Mouse (Mus musculus) heart, postnatal 10 days (tissue): ENCODE measurements around the gene Pdlim5. TPM values are rescaled to one million over a fixed set of nuclear protein-coding genes. Genes with fewer than 3 reads are reported as not detected.

Experiments used
- DNase-seq, 2 experiments: peaks; one replicate each; pipeline ENCODE4 v3.0.0; 2021
- intact Hi-C: fragments of 180-260 bp; cut with DNase I; formaldehyde crosslinking; loops from one replicate; pipeline ENCODE4 v1.15.1; 2025
- total RNA-seq, 2 experiments: library from RNA; stranded (reverse); gene quantifications; 2 replicates each; pipeline ENCODE4 v1.2.3; 2021

Gene Pdlim5
- total RNA-seq, 2 experiments from 2014 or later: 523 to 617 TPM

- intact Hi-C loops: no loop called here
- no peak for DNase-seq
Observed at GRCm38 (mm10) chr3:142280366-142281092, 115.0 kb downstream of the Pdlim5 start.

- intact Hi-C loops: loop anchor here (5.0 kb wide), 1 partner anchor 392 kb away; no protein-coding TSS in a partner anchor
- DNase-seq: no peak
Observed at GRCm38 (mm10) chr3:142279011-142279410, 116.5 kb downstream of the Pdlim5 start.

GRCm38 (mm10) chr3:142276506-142276905 lies 119.0 kb downstream of the Pdlim5 start:
- no peak for DNase-seq
- intact Hi-C loops: loop anchor here (5.0 kb wide), 1 partner anchor 389 kb away; no protein-coding TSS in a partner anchor

GRCm38 (mm10) chr3:142274993-142275392 lies 120.5 kb downstream of the Pdlim5 start:
- intact Hi-C loops: loop anchor here (2.0 to 5.0 kb wide), 2 partner anchors 388 to 412 kb away; no protein-coding TSS in a partner anchor
- DNase-seq: no peak

GRCm38 (mm10) chr3:142274451-142274850 lies 121.0 kb downstream of the Pdlim5 start:
- DNase-seq: no peak
- intact Hi-C loops: loop anchor here (2.0 kb wide), 1 partner anchor 412 kb away; no protein-coding TSS in a partner anchor

- intact Hi-C loops: no loop called here
- no peak for DNase-seq
Observed at GRCm38 (mm10) chr3:142273265-142273664, 122.2 kb downstream of the Pdlim5 start.

GRCm38 (mm10) chr3:142256371-142256770 lies 139.1 kb downstream of the Pdlim5 start:
- DNase-seq: no peak
- intact Hi-C loops: no loop called here

- intact Hi-C loops: no loop called here
Observed at GRCm38 (mm10) chr3:142252086-142252485, 143.4 kb downstream of the Pdlim5 start.

GRCm38 (mm10) chr3:142249458-142249857 lies 146.0 kb downstream of the Pdlim5 start:
- intact Hi-C loops: no loop called here
- DNase-seq: no peak

More at GRCm38 (mm10) chr3:142252086-142252485, 143.4 kb downstream of the Pdlim5 start:
- no peak for DNase-seq

- DNase-seq: no peak
- intact Hi-C loops: no loop called here
Observed at GRCm38 (mm10) chr3:142243263-142243662, 152.2 kb downstream of the Pdlim5 start.

GRCm38 (mm10) chr3:142239298-142239697 lies 156.2 kb downstream of the Pdlim5 start:
- intact Hi-C loops: no loop called here
- DNase-seq: no peak

- no peak for DNase-seq
- intact Hi-C loops: no loop called here
Observed at GRCm38 (mm10) chr3:142238260-142239046, 157.0 kb downstream of the Pdlim5 start.

GRCm38 (mm10) chr3:142237621-142238020 lies 157.9 kb downstream of the Pdlim5 start:
- intact Hi-C loops: no loop called here
- DNase-seq: no peak

- intact Hi-C loops: no loop called here
- no peak for DNase-seq
Observed at GRCm38 (mm10) chr3:142233606-142234465, 161.7 kb downstream of the Pdlim5 start.

- DNase-seq: no peak
- intact Hi-C loops: no loop called here
Observed at GRCm38 (mm10) chr3:142228665-142229064, 166.8 kb downstream of the Pdlim5 start.

GRCm38 (mm10) chr3:142222471-142223103 lies 172.9 kb downstream of the Pdlim5 start:
- intact Hi-C loops: no loop called here
- DNase-seq: no peak

GRCm38 (mm10) chr3:142219910-142220309 lies 175.6 kb downstream of the Pdlim5 start:
- intact Hi-C loops: no loop called here
- DNase-seq: no peak

GRCm38 (mm10) chr3:142212821-142213220 lies 182.7 kb downstream of the Pdlim5 start:
- DNase-seq: no peak
- intact Hi-C loops: no loop called here

GRCm38 (mm10) chr3:142212186-142212585 lies 183.3 kb downstream of the Pdlim5 start:
- DNase-seq: no peak
- intact Hi-C loops: no loop called here

GRCm38 (mm10) chr3:142209981-142210380 lies 185.5 kb downstream of the Pdlim5 start:
- no peak for DNase-seq
- intact Hi-C loops: no loop called here
